Mouse (Mus musculus) right cerebral cortex, postnatal 10 days (tissue): ENCODE measurements around the gene Edn2.

Source experiments
- DNase-seq, 2 experiments: peaks; one replicate each; pipeline ENCODE4 v3.0.0; 2021; ENCODE audit warnings: low spot score in 2 of 2

The Edn2 gene

DNA sequence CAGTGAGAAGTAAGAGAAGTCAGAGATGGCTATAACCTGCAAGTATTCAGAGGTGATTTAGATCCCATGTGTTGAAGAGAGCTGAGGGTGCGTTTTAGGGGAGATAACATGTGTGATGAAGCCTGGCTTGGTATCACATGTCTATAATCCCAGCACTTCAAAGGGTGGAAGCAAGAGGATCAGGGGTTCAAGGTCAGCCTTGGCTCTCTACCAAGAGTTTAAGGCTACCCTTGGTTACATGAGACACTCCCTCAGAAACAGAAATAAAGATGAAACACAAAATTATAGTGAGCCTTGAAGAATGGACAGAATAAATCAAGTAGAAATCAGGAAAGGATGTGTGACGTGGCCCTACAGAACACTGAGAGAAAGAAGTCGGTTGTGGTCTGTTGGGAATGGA, 7.3 kb upstream of the Edn2 start:
- DNase-seq = no peak

- DNase-seq = no peak
Observed at GRCm38 (mm10) chr4:120158714-120159310, 2.2 kb upstream of the Edn2 start.

DNA sequence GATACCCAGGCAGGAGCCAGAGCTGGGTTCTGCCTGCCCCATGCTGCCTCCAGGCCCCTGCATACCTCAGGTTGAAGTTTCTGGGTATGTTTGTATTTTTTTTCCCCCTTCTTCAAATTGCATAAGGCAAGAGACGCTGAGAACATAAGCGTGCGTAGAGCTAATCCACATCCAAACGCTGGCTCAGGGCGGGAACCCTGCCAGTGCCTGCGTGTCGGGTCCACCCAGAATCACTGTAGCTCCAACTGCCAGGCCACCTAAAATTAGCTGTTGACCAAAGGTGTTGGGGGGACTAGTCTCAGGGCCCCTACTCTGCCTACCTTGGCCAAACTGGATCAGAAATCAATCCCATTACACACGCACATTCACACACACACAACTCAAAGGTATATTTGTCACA, 1.6 kb downstream of the Edn2 start:
- DNase-seq = no peak

GRCm38 (mm10) chr4:120163242-120163641, 2.2 kb downstream of the Edn2 start:
- DNase-seq = peak; percentile 66 to 71

GRCm38 (mm10) chr4:120164316-120164715, 3.3 kb downstream of the Edn2 start:
- no peak for DNase-seq

GRCm38 (mm10) chr4:120167778-120168177, 6.8 kb downstream of the Edn2 start:
- DNase-seq = no peak

DNA sequence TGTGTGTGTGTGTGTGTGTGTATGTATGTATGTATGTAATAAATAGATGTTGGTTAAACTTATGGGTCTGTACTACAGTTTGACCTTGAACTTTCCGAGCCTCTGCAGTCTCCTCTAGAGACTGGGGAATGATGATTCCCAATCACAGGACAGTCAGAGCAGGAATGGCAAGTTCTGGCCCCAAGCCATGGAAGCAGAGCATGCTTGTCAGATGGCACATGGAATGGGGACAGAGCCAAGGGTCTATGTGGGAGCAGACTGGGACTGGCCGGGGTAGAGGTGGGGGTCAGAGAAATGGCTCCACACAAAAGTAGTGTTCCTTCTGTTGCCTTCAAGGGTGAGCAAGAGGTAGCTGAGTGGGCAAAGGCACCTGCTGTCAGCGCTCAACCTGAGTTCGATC, 7.3 kb downstream of the Edn2 start:
- no peak for DNase-seq

GRCm38 (mm10) chr4:120170387-120170936, 9.5 kb downstream of the Edn2 start:
- no peak for DNase-seq

DNA sequence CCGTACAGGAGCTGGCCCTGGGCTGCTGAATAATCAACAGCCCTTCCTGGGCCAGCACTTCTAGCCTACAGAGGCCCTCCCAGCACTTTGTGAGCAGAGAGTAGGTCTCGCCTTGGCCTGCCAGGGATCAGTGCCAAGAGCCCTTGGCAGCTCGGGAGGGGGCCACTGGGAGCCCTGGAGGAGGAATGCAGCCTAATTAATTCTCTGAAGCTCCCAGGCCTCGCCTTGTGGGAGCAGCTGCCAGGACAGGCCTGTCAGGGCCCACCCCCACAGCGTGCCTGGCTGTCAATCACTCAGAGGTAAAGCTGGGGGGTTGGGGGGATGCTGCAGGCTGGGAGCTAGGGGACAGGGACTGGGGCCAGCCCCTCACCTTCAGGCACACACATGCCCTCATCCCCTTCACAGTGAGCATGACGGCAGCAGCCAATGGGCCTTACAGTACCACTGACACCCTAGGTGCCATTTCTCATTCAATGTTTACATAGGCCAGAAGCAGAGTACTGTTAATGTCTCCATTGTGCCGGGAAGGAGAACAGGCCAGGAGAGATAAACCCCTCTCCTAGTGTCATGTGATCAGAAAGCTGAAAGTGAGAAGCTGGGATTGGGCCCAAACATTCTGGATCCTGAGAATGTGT, 11.2 kb downstream of the Edn2 start:
- DNase-seq = peak; percentile 80 to 83

GRCm38 (mm10) chr4:120179123-120179522, 18.1 kb downstream of the Edn2 start:
- no peak for DNase-seq

DNA sequence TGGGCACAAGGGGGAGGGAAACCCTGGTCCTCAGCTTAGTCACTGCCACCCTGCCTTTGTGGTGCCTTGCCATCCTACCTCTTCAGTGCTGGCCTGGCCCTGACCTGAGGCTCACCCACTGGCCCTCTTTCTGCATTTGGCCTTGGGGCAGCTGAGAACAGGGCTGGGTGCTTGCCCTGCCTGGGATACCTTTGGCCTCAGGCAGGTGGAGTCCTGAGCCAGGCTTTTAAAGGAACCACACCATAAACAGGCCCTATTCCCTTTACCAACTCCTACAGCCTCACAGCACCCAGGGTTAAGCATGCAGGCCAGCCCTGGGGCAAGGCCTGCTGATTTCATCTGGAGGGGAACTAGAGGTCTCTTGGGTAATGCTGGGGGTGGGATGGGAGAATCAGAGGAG, 19.5 kb downstream of the Edn2 start:
- no peak for DNase-seq

GRCm38 (mm10) chr4:120184374-120184991, 23.5 kb downstream of the Edn2 start:
- no peak for DNase-seq

- no peak for DNase-seq
Observed at GRCm38 (mm10) chr4:120186441-120186840, 25.4 kb downstream of the Edn2 start.

DNA sequence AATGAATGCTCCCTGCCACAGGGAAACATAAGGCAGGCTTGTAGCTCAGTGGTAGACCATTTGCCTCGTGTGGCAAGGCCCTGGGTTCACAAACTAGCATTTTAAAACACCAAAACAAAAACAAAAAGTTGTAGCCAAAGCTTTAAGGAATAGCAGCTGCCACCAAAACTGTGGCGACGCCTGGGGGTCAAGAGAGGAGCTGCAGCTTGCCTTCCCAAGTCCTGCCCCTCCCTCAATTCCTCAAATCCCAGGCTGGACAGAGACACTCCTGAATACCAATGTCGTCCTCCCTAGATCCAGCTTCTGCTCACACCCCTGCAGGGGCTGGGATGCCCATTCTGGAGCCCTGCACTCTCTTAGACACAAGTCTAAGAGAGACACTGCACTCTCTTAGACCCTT, 25.9 kb downstream of the Edn2 start:
- DNase-seq = no peak

GRCm38 (mm10) chr4:120188204-120188603, 27.2 kb downstream of the Edn2 start:
- no peak for DNase-seq

DNA sequence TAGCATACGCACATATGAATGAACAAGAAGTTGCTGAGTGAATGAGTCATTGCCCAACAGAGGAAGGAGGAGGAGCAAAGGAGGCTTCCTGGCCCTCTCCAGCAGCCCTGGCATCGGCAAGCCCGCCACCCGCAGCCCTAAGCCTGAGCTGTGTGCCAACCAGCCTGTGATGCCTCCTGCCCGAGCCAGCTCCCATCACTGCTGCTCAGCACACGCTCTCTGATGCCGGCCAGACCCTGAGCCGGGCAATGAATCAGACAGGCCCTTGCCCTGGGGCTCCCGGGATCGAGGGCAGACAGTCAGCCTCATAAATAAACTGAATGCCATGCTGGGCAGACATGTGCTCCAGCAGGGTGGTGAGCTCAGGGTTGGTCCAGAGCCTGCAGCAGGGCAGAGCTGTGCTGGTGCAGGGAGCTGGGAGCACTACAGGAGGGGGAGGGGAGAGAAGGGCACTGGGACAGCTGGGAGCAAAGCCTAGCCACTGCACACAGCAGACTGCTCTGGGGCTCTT, 27.7 kb downstream of the Edn2 start:
- DNase-seq = peak; percentile 85 to 91

- DNase-seq = peak; percentile 77 to 85
Observed at GRCm38 (mm10) chr4:120189941-120190340, 28.9 kb downstream of the Edn2 start.

- no peak for DNase-seq
Observed at GRCm38 (mm10) chr4:120191987-120192386, 31.0 kb downstream of the Edn2 start.

- no peak for DNase-seq
Observed at GRCm38 (mm10) chr4:120194026-120194425, 33.0 kb downstream of the Edn2 start.

- no peak for DNase-seq
Observed at GRCm38 (mm10) chr4:120194965-120195364, 34.0 kb downstream of the Edn2 start.

GRCm38 (mm10) chr4:120199184-120199885, 38.3 kb downstream of the Edn2 start:
- no peak for DNase-seq
